Mouse (Mus musculus) lung, postnatal 0 days (tissue): ENCODE results near the gene Enox1.

ENCODE experiments used
- CTCF ChIP-seq: IDR thresholded peaks from 2 replicates; pipeline ENCODE4 v1.5.1; 2016; ENCODE audit warnings: antibody characterized with exemption, mild to moderate bottlenecking
- EP300 ChIP-seq: IDR thresholded peaks from 2 replicates; pipeline ENCODE4 v1.6.1; 2016; ENCODE audit warnings: antibody characterized with exemption, mild to moderate bottlenecking, control low read depth

DNA sequence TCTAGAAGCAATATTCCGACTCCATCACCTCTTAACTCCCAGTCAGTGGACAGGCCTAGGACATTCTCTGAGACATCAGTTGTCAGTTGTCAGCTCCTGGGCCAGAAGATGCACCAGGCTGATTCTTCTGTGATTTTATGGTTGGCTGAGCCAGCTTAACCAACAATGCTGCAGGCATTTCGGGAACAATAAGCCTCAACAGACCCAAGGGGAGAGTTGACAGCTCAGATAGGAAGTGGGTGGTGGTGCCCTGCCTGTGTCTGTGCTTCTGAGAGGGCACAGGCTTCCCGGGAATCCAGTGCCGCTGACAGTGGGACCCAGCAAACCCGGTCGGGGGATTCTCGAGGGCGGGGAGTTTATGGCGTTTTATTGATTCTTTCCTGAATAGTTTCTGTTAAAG lies 229.1 kb downstream of the Enox1 start:
- no peak for TF ChIP-seq CTCF
- no peak for TF ChIP-seq EP300
